Mouse (Mus musculus) kidney, adult 9 months (tissue): ENCODE results near the gene Spag5.
"Not testable (repeated sequence)": the region's sequence is repeated elsewhere in the genome, so short reads cannot be mapped to it uniquely, and the experiment has no call there.

ENCODE experiments used
- DNase-seq: peaks from one replicate; pipeline ENCODE4 v3.0.0; 2022

Spag5 gene

GRCm38 (mm10) chr11:78301357-78302084 is at the start of gene Spag5:
Gene Spag5, plus strand, starts transcription at chr11:78301529.
- DNase-seq, result peak; percentile 91

GRCm38 (mm10) chr11:78256618-78257017 is 44.7 kb upstream of the Spag5 start:
- peak; percentile 61 for DNase-seq

GRCm38 (mm10) chr11:78260489-78261258 is 40.7 kb upstream of the Spag5 start:
- no peak for DNase-seq

DNA sequence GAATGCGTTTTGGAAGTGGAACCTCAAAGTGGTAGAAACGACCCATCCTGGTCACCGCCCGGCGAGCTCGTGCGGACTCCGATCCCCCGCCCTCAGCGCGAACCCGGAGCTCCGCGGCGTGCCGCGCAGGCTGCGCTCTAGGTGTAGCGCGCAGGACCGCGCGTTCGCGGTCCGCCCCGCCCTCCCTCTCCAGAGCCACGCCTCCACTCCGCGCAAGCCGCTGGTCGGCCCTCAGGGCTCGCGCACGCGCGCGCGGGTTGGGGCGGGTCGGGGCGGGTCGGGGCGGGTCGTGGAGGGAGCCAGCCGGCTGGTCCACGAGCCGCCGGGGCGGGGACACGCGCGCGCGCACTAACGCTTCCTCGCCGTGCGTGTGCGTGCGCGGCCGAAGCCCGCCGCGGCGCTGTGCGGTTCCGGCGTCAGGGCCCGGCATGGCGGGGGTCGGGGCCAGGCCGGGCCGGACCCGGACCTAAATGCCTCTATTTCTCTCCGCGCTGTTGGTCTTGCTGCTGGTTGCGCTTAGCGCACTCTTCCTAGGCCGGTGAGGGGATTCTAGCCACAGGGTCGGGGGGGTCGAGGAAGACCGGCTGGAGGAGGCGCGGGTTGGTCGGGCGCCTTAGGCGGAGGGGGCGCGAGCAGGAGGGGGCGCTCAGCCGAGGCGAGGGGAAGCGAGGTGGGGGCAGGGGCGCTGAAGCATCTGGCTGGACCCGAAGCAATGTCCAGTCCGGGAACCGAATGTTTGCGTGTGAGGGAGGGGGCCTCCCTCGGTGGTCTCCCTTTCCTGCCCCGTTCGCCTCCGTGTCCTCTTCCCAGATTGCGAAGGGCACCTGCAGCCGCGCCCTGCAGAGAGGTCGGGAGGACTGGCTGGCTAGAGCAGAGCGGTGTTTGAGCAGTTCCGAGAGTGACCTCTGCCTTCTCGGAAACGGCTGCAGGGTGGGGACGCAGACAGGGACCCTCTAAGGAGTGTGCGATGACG is 39.7 kb upstream of the Spag5 start, which contains the start of gene 2610507B11Rik:
Gene 2610507B11Rik (plus strand): TSS at position 373 of the 973 bp plus-strand sequence.
- DNase-seq, result peak; percentile 91

DNA sequence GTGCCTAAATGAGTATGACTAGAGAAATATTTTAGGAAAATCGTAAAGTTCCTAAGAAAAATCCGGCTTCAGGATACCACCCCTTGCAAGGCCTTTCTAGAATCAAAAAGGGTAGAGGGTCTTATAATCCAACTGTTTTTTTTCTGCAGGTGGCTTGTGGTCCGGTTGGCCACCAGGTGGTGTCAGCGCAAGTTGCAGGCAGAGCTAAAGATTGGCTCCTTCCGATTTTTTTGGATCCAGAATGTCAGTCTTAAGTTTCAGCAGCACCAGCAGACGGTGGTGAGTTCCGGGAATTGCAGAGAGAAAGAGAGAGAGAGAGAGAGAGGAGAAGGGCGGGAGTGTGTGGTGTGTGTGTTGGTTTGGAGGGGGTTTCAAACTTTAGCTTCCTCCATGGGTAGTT is 38.8 kb upstream of the Spag5 start:
- DNase-seq, result peak; percentile 64

DNA sequence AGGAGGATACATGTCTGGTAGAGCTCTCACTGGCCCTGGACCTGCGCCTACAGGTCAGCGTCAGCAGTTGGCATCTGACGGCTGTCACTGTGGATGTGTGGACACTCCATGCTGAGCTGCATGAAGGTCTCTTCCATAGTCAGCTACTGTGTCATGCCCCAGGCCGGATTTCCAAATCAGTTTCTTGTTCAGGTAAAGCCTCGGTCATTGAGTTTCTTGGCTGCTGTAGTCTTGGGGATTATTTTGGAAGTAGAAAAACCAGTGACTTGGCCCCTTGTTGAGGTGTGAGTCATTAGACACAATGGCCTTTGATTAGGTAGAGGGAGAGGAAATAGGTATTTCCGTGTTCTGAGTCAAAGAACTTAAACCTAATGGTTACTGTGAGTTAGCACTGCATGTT is 35.8 kb upstream of the Spag5 start:
- no peak for DNase-seq

- DNase-seq, result no peak
These were observed 29.3 kb upstream of the Spag5 start for GRCm38 (mm10) chr11:78271986-78272385.

GRCm38 (mm10) chr11:78275596-78275995 is 25.7 kb upstream of the Spag5 start:
- no peak for DNase-seq

DNA sequence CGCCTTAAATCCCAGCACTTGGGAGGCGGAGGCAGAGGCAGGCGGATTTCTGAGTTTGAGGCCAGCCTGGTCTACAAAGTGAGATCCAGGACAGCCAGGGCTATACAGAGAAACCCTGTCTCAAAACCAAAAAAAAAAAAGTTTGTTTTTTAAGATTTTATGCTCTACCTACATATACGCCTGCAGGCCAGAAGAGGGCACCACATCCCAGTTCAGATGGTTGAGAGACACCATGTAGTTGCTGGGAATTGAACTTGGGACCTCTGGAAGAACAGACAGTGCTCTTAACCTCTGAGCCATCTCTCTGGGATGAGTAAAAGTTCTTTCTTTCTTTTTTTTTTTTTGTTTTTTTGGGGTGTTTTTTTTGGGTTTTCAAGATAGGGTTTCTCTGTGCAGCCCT is 25.2 kb upstream of the Spag5 start:
- not testable (repeated sequence) for DNase-seq

- DNase-seq, result no peak
These were observed 22.5 kb upstream of the Spag5 start for GRCm38 (mm10) chr11:78278853-78279252.

DNA sequence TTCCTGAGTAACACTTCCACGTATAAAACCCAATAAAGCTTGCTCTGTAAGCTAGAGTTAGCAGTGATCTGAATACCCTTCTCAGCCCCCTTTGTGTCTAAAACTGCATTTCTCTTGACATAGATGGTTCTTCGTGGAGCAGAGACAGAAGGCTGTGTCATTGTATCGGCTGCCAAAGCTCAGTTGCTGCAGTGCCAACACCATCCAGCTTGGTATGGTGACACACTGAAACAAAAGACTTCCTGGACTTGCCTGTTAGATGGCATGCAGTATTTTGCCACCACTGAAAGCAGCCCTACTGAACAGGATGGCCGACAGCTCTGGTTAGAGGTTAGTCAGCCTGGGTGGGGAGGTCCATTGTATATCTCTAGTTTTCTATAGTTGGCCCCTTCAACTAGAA is 21.7 kb upstream of the Spag5 start:
- DNase-seq, result no peak

GRCm38 (mm10) chr11:78289146-78289763 is 12.1 kb upstream of the Spag5 start:
- DNase-seq, result no peak

GRCm38 (mm10) chr11:78290654-78291053 is 10.7 kb upstream of the Spag5 start, which contains the start of gene BC030499:
Gene BC030499, plus strand, starts transcription at chr11:78290841.
- no peak for DNase-seq

GRCm38 (mm10) chr11:78294585-78294984 is 6.7 kb upstream of the Spag5 start:
- DNase-seq, result no peak

GRCm38 (mm10) chr11:78300917-78301316 is 412 bp upstream of the Spag5 start:
- no peak for DNase-seq

DNA sequence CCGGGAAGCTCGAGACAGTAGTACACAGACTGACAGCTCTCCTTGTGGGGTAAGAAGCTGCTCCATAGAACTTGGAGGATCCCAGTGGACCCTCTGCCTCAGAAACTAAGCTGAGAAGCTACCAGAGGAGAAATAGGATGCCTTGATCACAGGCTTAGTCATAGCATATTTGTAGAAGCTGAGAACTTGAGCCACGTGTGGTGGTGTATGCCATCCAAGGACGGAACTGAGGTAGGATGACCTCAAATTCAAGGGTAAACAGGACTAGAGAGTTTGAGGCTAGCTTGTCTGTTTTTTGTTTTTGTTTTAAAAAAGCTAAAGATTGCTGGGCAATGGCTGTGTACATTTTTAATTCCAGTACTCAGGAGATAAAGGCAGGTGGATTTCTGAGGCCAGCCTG is 3.9 kb downstream of the Spag5 start:
- no peak for DNase-seq

DNA sequence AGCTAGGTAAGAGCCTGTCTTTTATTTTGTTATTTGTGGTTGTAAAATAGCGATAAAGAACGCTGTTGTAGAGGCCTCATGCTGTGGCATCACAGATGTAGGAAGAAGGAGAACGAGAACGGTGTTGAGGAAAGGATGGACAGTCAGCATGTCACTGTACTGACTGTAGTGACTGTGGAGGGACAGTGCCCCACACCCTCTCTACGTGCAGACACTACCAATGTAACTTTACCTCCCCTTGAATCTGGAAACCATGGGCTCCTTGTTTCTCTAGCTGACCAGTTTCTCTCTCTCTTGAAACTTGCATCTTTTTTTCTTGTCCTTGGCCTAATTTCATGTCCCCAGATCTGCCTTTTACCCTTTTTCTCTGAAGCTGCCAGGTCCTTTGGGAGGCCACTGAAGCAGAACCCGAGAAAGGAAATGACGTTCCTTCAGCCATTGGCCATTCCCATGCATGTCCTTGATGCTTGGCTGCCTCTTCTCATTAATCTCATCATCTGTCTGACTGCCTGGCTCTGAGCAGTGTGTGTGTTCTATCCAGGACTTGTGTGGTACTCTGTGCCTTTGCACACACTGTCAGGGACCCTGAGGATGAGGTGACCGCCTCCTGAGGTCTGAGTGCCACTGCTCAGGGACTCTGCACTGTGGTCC is 9.7 kb downstream of the Spag5 start:
- no peak for DNase-seq

GRCm38 (mm10) chr11:78313662-78314061 is 12.3 kb downstream of the Spag5 start:
- DNase-seq, result no peak

- DNase-seq, result no peak
These were observed 17.1 kb downstream of the Spag5 start for GRCm38 (mm10) chr11:78318411-78318810.

GRCm38 (mm10) chr11:78322076-78322831 is 20.9 kb downstream of the Spag5 start:
- DNase-seq, result no peak

DNA sequence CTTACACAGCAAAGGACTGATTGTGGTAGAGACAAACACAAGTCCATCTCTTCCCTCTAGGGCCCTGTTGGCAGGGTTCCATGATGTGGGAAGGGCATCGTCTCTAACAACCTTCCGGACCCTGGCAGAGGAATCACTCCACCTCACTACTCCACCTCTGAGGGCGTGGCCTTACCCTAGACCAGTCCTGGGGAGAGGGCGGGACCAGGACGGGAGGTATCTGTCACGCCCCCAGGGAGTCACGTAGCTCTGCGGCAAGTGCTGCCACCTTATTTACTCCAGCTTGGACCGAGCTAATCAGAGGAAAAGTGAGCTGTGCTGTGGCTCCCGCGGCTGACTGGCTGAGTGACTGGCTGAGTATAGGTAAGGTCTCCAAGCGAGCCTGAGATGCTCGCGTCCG is 21.5 kb downstream of the Spag5 start, which contains the start of gene Aldoc:
Gene Aldoc (plus strand): TSS at position 109 of the 400 bp plus-strand sequence.
- DNase-seq, result peak; percentile 95
